Mouse (Mus musculus): ENCODE measurements around the gene Bicra. TPM values are rescaled to one million over a fixed set of nuclear protein-coding genes. Genes with fewer than 3 reads are reported as not detected.

Gene Bicra
- polyA plus RNA-seq, 1 experiment from 2014 or later: 1.8 TPM

GRCm38 (mm10) chr7:16046101-16046480, 1.6 kb downstream of the Bicra start:
- no peaks in the 10 kb centered on the region for H3K9me3 ChIP-seq (ENCODE audit: control insufficient read depth, low read length)
- peak; percentile 72 for ATAC-seq (ENCODE audit: low FRiP score, low TSS enrichment)
- H3K27me3 ChIP-seq (ENCODE audit: control insufficient read depth, insufficient read depth, low read length): no peaks in the 10 kb centered on the region
- peak overlapping the region; percentile 78 for H3K4me2 ChIP-seq (replicated peaks; ENCODE audit: low read depth)
- TF ChIP-seq EP300 (optimal IDR thresholded peaks at IDR 0.05): no peak
- no peak for TF ChIP-seq CTCF (IDR thresholded peaks at IDR 0.05; ENCODE audit: low read depth)
- H3K27ac ChIP-seq (replicated peaks): peak overlapping the region; percentile 98
- H3K9ac ChIP-seq (ENCODE audit: low read length): peak overlapping the region; percentile 76
- H3K4me1 ChIP-seq (replicated peaks; ENCODE audit: control insufficient read depth, insufficient read depth): peaks cover 11% of the 10 kb centered on the region; the same call in 1 of the 2 replicates
- peak; percentile 81 for DNase-seq (ENCODE audit: low spot score)
- 1% methylated on average over 7 of the region's 7 CpGs for WGBS
- H3K4me3 ChIP-seq (ENCODE audit: low read depth, low read length): peak overlapping the region; percentile 65
- no peaks in the 10 kb centered on the region for H3K36me3 ChIP-seq (ENCODE audit: control insufficient read depth, insufficient read depth, low read length)

GRCm38 (mm10) chr7:16045538-16045937, 2.2 kb downstream of the Bicra start:
- ATAC-seq (ENCODE audit: low FRiP score, low TSS enrichment): no peak
- 45% methylated on average over 2 of the region's 2 CpGs for WGBS
- no peaks in the 10 kb centered on the region for H3K27me3 ChIP-seq (ENCODE audit: control insufficient read depth, insufficient read depth, low read length)
- peak overlapping the region; percentile 98 for H3K27ac ChIP-seq (replicated peaks)
- no peak overlapping the region for H3K4me3 ChIP-seq (ENCODE audit: low read depth, low read length)
- H3K4me1 ChIP-seq (replicated peaks; ENCODE audit: control insufficient read depth, insufficient read depth): peaks cover 11% of the 10 kb centered on the region; the same call in 1 of the 2 replicates
- H3K9ac ChIP-seq (ENCODE audit: low read length): 0 out of 2 replicates have a peak overlapping the region, but pooled peaks have one; percentile 13
- TF ChIP-seq CTCF (IDR thresholded peaks at IDR 0.05; ENCODE audit: low read depth) (no peak), EP300 (optimal IDR thresholded peaks at IDR 0.05) (no peak)
- no peak for DNase-seq (ENCODE audit: low spot score)
- H3K4me2 ChIP-seq (replicated peaks; ENCODE audit: low read depth): peak overlapping the region; percentile 78; the same call in 1 of the 2 replicates
- H3K9me3 ChIP-seq (ENCODE audit: control insufficient read depth, low read length): no peaks in the 10 kb centered on the region
- no peaks in the 10 kb centered on the region for H3K36me3 ChIP-seq (ENCODE audit: control insufficient read depth, insufficient read depth, low read length)

GRCm38 (mm10) chr7:16044531-16044930, 3.2 kb downstream of the Bicra start:
- 46% methylated on average over 5 of the region's 5 CpGs for WGBS
- 0 out of 2 replicates have a peak overlapping the region, but pooled peaks have one; percentile 17 for H3K4me2 ChIP-seq (replicated peaks; ENCODE audit: low read depth)
- 0 out of 2 replicates have a peak overlapping the region, but pooled peaks have one; percentile 18 for H3K9ac ChIP-seq (ENCODE audit: low read length)
- ATAC-seq (ENCODE audit: low FRiP score, low TSS enrichment) (no peak), DNase-seq (ENCODE audit: low spot score) (no peak)
- no peak overlapping the region for H3K4me3 ChIP-seq (ENCODE audit: low read depth, low read length)
- no peaks in the 10 kb centered on the region for H3K27me3 ChIP-seq (ENCODE audit: control insufficient read depth, insufficient read depth, low read length)
- H3K36me3 ChIP-seq (ENCODE audit: control insufficient read depth, insufficient read depth, low read length): no peaks in the 10 kb centered on the region
- peaks cover 7% of the 10 kb centered on the region; the same call in 1 of the 2 replicates for H3K4me1 ChIP-seq (replicated peaks; ENCODE audit: control insufficient read depth, insufficient read depth)
- H3K27ac ChIP-seq (replicated peaks): peak overlapping the region; percentile 53; the same call in 1 of the 2 replicates
- H3K9me3 ChIP-seq (ENCODE audit: control insufficient read depth, low read length): no peaks in the 10 kb centered on the region
- TF ChIP-seq EP300 (optimal IDR thresholded peaks at IDR 0.05): no peak
- TF ChIP-seq CTCF (IDR thresholded peaks at IDR 0.05; ENCODE audit: low read depth): no peak

GRCm38 (mm10) chr7:16043861-16044435, 3.8 kb downstream of the Bicra start:
- Histone ChIP-seq H3K27ac (replicated peaks) (peak overlapping the region; percentile 53; the same call in 1 of the 2 replicates), H3K9ac (ENCODE audit: low read length) (no peak overlapping the region), H3K4me2 (replicated peaks; ENCODE audit: low read depth) (0 out of 2 replicates have a peak overlapping the region, but pooled peaks have one; percentile 17)

GRCm38 (mm10) chr7:16042850-16043775, 4.6 kb downstream of the Bicra start:
- no peak overlapping the region for H3K4me3 ChIP-seq (ENCODE audit: low read depth, low read length)
- TF ChIP-seq CTCF (IDR thresholded peaks at IDR 0.05; ENCODE audit: low read depth) (0 out of 2 replicates have a peak, but pooled peaks have one; percentile 2), EP300 (optimal IDR thresholded peaks at IDR 0.05) (no peak)
- no peaks in the 10 kb centered on the region for H3K9me3 ChIP-seq (ENCODE audit: control insufficient read depth, low read length)
- H3K4me1 ChIP-seq (replicated peaks; ENCODE audit: control insufficient read depth, insufficient read depth): 0 out of 2 replicates have a peak, but pooled peaks cover 6% of the 10 kb centered on the region
- 58% methylated on average over 10 of the region's 10 CpGs for WGBS
- peak overlapping the region; percentile 53; the same call in 1 of the 2 replicates for H3K27ac ChIP-seq (replicated peaks)
- ATAC-seq (ENCODE audit: low FRiP score, low TSS enrichment) (no peak), DNase-seq (ENCODE audit: low spot score) (no peak)
- H3K36me3 ChIP-seq (ENCODE audit: control insufficient read depth, insufficient read depth, low read length): no peaks in the 10 kb centered on the region
- 0 out of 2 replicates have a peak overlapping the region, but pooled peaks have one; percentile 9 for H3K4me2 ChIP-seq (replicated peaks; ENCODE audit: low read depth)
- H3K9ac ChIP-seq (ENCODE audit: low read length): no peak overlapping the region
- H3K27me3 ChIP-seq (ENCODE audit: control insufficient read depth, insufficient read depth, low read length): no peaks in the 10 kb centered on the region

More at GRCm38 (mm10) chr7:16043861-16044435, 3.8 kb downstream of the Bicra start:
- WGBS: 38% methylated on average over 3 of the region's 3 CpGs
- no peaks in the 10 kb centered on the region for H3K9me3 ChIP-seq (ENCODE audit: control insufficient read depth, low read length)
- no peaks in the 10 kb centered on the region for H3K27me3 ChIP-seq (ENCODE audit: control insufficient read depth, insufficient read depth, low read length)
- TF ChIP-seq EP300 (optimal IDR thresholded peaks at IDR 0.05): no peak
- TF ChIP-seq CTCF (IDR thresholded peaks at IDR 0.05; ENCODE audit: low read depth): no peak
- H3K36me3 ChIP-seq (ENCODE audit: control insufficient read depth, insufficient read depth, low read length): no peaks in the 10 kb centered on the region
- ATAC-seq (ENCODE audit: low FRiP score, low TSS enrichment) (no peak), DNase-seq (ENCODE audit: low spot score) (no peak)
- no peak overlapping the region for H3K4me3 ChIP-seq (ENCODE audit: low read depth, low read length)
- H3K4me1 ChIP-seq (replicated peaks; ENCODE audit: control insufficient read depth, insufficient read depth): 0 out of 2 replicates have a peak, but pooled peaks cover 6% of the 10 kb centered on the region
